8 mouse cellular contexts compared by ENCODE assay signal in the genomic region with DNA sequence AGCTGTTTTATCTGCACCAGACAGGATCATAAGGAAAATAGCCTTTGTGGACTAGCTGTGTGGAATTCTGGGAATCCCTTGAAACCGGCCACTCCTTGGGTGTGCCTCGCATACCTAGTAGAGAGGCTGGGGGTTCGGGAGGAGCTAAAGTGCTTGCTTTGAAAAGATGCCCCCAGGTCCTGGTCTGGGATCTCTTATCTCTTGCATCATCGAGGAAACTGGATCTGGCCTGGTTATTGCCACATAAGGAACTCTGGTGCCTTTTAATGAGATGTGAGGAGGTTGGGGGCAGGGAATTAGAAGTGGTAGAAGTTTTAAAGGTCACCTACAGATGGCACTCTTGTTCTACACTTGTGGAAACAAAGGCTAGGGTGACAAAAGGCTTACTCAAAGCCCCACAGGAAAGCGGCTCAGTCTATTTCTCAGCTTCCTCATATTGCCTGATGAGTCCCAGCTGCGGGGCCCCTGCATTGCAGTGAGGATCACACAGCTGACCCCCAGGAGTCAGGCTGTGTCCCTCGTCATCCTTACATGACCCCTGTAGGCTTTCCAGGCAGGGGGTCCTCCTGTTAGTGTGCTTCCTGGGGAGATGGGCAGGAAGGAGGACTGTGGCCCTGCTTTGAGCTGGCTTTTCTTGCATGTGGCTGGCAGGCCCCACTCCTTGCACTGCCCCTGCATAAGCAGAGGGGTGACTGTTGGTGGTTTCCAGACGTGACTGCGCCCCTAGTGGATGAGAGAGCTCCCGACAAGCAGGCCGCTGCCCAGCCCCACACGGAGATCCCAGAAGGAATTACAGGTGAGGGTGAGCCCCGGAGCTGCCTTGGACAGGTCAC. TPM values are rescaled to one million over a fixed set of nuclear protein-coding genes. Genes with fewer than 3 reads are reported as not detected.
DNase-seq lines count a peak whose midpoint lies in the region; ATAC-seq and TF ChIP-seq lines count a peak whose summit lies in the region.

No protein-coding gene starts in this region.

- H3K4me2 ChIP-seq in embryonic facial prominence, embryonic 15.5 days (replicated peaks) = 0 out of 2 replicates have a peak overlapping the region, but pooled peaks have one; percentile 12
- H3K4me2 ChIP-seq in heart, embryonic 12.5 days = peak overlapping the region; percentile 37
- H3K4me2 ChIP-seq in kidney, postnatal 0 days (ENCODE audit: low read length) = no peak overlapping the region
- peak overlapping the region; percentile 52 for H3K4me2 ChIP-seq in liver, embryonic 11.5 days
- peak overlapping the region; percentile 43 for H3K4me2 ChIP-seq in myocyte (ENCODE audit: low read depth)
- no peak overlapping the region; the same call in 1 of the 2 replicates for H3K4me2 ChIP-seq in stomach, embryonic 16.5 days (ENCODE audit: low read depth, low read length)

- H3K27ac ChIP-seq in embryonic facial prominence, embryonic 15.5 days (replicated peaks) = peak overlapping the region; percentile 80
- no peak overlapping the region for H3K27ac ChIP-seq in heart, embryonic 12.5 days (ENCODE audit: poor library complexity, severe bottlenecking)
- H3K27ac ChIP-seq in kidney, postnatal 0 days = peak overlapping the region; percentile 71
- H3K27ac ChIP-seq in liver, embryonic 11.5 days (ENCODE audit: low read depth, low read length) = peak overlapping the region; percentile 60; the same call in 1 of the 2 replicates
- H3K27ac ChIP-seq in stomach, embryonic 16.5 days (ENCODE audit: low read length) = peak overlapping the region; percentile 75

- no peak overlapping the region for H3K9ac ChIP-seq in embryonic facial prominence, embryonic 15.5 days
- H3K9ac ChIP-seq in heart, embryonic 12.5 days = no peak overlapping the region
- no peak overlapping the region for H3K9ac ChIP-seq in kidney, postnatal 0 days (ENCODE audit: low read depth, low read length)
- H3K9ac ChIP-seq in liver, embryonic 11.5 days (ENCODE audit: low read depth, low read length) = peak overlapping the region; percentile 49
- H3K9ac ChIP-seq in stomach, embryonic 16.5 days (ENCODE audit: low read length) = peak overlapping the region; percentile 51; the same call in 1 of the 2 replicates

- no peaks in the 10 kb centered on the region for H3K79me3 ChIP-seq in C2C12 (ENCODE audit: low read depth)

- 8% methylated on average over 13 of the region's 13 CpGs for whole genome bisulfite sequencing in embryonic facial prominence, embryonic 15.5 days
- WGBS in heart, embryonic 12.5 days = 17% methylated on average over 13 of the region's 13 CpGs
- 27% methylated on average over 13 of the region's 13 CpGs for WGBS in kidney, postnatal 0 days
- WGBS in liver, embryonic 11.5 days = 25% methylated on average over 13 of the region's 13 CpGs
- 18% methylated on average over 13 of the region's 13 CpGs for WGBS in stomach, embryonic 16.5 days

- peak; percentile 53 to 75 for DNase-seq in adrenal gland, postnatal 36 days
- peak; percentile 80 for DNase-seq in kidney, postnatal 0 days (ENCODE audit: low spot score)
- peak; percentile 72 for DNase-seq in liver, embryonic 11.5 days (ENCODE audit: low spot score)

- H3K36me3 ChIP-seq in C2C12 (ENCODE audit: control insufficient read depth, insufficient read depth) = no peaks in the 10 kb centered on the region
- H3K36me3 ChIP-seq in embryonic facial prominence, embryonic 15.5 days = no peaks in the 10 kb centered on the region
- H3K36me3 ChIP-seq in heart, embryonic 12.5 days = no peaks in the 10 kb centered on the region
- H3K36me3 ChIP-seq in kidney, postnatal 0 days (ENCODE audit: insufficient read depth, low read length) = no peaks in the 10 kb centered on the region
- no peaks in the 10 kb centered on the region for H3K36me3 ChIP-seq in liver, embryonic 11.5 days (ENCODE audit: control insufficient read depth, insufficient read depth, low read length)
- H3K36me3 ChIP-seq in myocyte (ENCODE audit: control insufficient read depth, insufficient read depth) = no peaks in the 10 kb centered on the region
- H3K36me3 ChIP-seq in stomach, embryonic 16.5 days (ENCODE audit: control insufficient read depth, insufficient read depth, low read length) = no peaks in the 10 kb centered on the region

- H3K4me1 ChIP-seq in embryonic facial prominence, embryonic 15.5 days = peaks cover 12% of the 10 kb centered on the region
- peaks cover 6% of the 10 kb centered on the region; the same call in 1 of the 2 replicates for H3K4me1 ChIP-seq in heart, embryonic 12.5 days (replicated peaks)
- 0 out of 2 replicates have a peak, but pooled peaks cover 3% of the 10 kb centered on the region for H3K4me1 ChIP-seq in kidney, postnatal 0 days (replicated peaks; ENCODE audit: insufficient read depth, low read length)
- H3K4me1 ChIP-seq in liver, embryonic 11.5 days (replicated peaks; ENCODE audit: control insufficient read depth, insufficient read depth, low read length) = peaks cover 26% of the 10 kb centered on the region
- 0 out of 2 replicates have a peak, but pooled peaks cover 2% of the 10 kb centered on the region for H3K4me1 ChIP-seq in stomach, embryonic 16.5 days (ENCODE audit: control insufficient read depth, insufficient read depth, low read length)

- no peak for TF ChIP-seq POLR2A in myocyte (IDR thresholded peaks at IDR 0.05; ENCODE audit: insufficient read length, low read depth)

- H3ac ChIP-seq in C2C12 (ENCODE audit: control insufficient read depth, insufficient read length, low read depth) (no peak overlapping the region), myocyte (ENCODE audit: control insufficient read depth, insufficient read length) (no peak overlapping the region)

- ATAC-seq in embryonic facial prominence, embryonic 15.5 days (ENCODE audit: insufficient number of reproducible peaks, low FRiP score, low TSS enrichment, low read depth) = peak; percentile 63
- peak; percentile 47; the same call in 1 of the 2 replicates for ATAC-seq in heart, embryonic 12.5 days (ENCODE audit: insufficient number of reproducible peaks, low FRiP score)
- ATAC-seq in kidney, postnatal 0 days (replicated peaks; ENCODE audit: low FRiP score, low read depth) = peak; percentile 74
- peak; percentile 35 for ATAC-seq in liver, embryonic 11.5 days (replicated peaks; ENCODE audit: low FRiP score)
- peak; percentile 64; the same call in 1 of the 2 replicates for ATAC-seq in stomach, embryonic 16.5 days (ENCODE audit: insufficient read depth, low FRiP score)

- H3K79me2 ChIP-seq in C2C12 (ENCODE audit: control insufficient read depth, insufficient read depth) (no peaks in the 10 kb centered on the region), myocyte (ENCODE audit: control insufficient read depth, insufficient read depth) (no peaks in the 10 kb centered on the region)

- H3K27me3 ChIP-seq in C2C12 (ENCODE audit: control insufficient read depth, insufficient read depth, insufficient read length) (no peaks in the 10 kb centered on the region), myocyte (ENCODE audit: control insufficient read depth, insufficient read depth, insufficient read length) (no peaks in the 10 kb centered on the region)
- H3K27me3 ChIP-seq in embryonic facial prominence, embryonic 15.5 days = no peaks in the 10 kb centered on the region
- H3K27me3 ChIP-seq in heart, embryonic 12.5 days (replicated peaks) = 0 out of 2 replicates have a peak, but pooled peaks cover 5% of the 10 kb centered on the region
- no peaks in the 10 kb centered on the region for H3K27me3 ChIP-seq in kidney, postnatal 0 days (ENCODE audit: insufficient read depth, low read length)
- no peaks in the 10 kb centered on the region for H3K27me3 ChIP-seq in liver, embryonic 11.5 days (replicated peaks; ENCODE audit: control insufficient read depth, insufficient read depth, low read length)
- H3K27me3 ChIP-seq in stomach, embryonic 16.5 days (ENCODE audit: control insufficient read depth, insufficient read depth, low read length) = no peaks in the 10 kb centered on the region

- TF ChIP-seq CTCF in C2C12 (IDR thresholded peaks at IDR 0.05; ENCODE audit: control insufficient read depth, insufficient read depth, insufficient read length) = peak; percentile 83
- peak; percentile 74 for TF ChIP-seq CTCF in kidney, postnatal 0 days (IDR thresholded peaks at IDR 0.05; ENCODE audit: low read depth)

- H3K4me3 ChIP-seq in C2C12 (ENCODE audit: insufficient read depth, poor library complexity, severe bottlenecking) = no peak overlapping the region
- H3K4me3 ChIP-seq in embryonic facial prominence, embryonic 15.5 days (replicated peaks) = no peak overlapping the region
- H3K4me3 ChIP-seq in heart, embryonic 12.5 days = no peak overlapping the region
- H3K4me3 ChIP-seq in kidney, postnatal 0 days (replicated peaks; ENCODE audit: low read depth, low read length) = no peak overlapping the region
- 0 out of 2 replicates have a peak overlapping the region, but pooled peaks have one; percentile 25 for H3K4me3 ChIP-seq in liver, embryonic 11.5 days (ENCODE audit: low read depth, low read length)
- H3K4me3 ChIP-seq in myocyte = no peak overlapping the region
- H3K4me3 ChIP-seq in stomach, embryonic 16.5 days (replicated peaks; ENCODE audit: low read length) = no peak overlapping the region

- H3K9me3 ChIP-seq in embryonic facial prominence, embryonic 15.5 days (replicated peaks) = no peaks in the 10 kb centered on the region
- H3K9me3 ChIP-seq in heart, embryonic 12.5 days (replicated peaks) = peaks cover 3% of the 10 kb centered on the region; the same call in 1 of the 2 replicates
- H3K9me3 ChIP-seq in kidney, postnatal 0 days (replicated peaks; ENCODE audit: low read length) = no peaks in the 10 kb centered on the region
- H3K9me3 ChIP-seq in liver, embryonic 11.5 days (ENCODE audit: control insufficient read depth, low read length) = no peaks in the 10 kb centered on the region
- no peaks in the 10 kb centered on the region for H3K9me3 ChIP-seq in stomach, embryonic 16.5 days (replicated peaks; ENCODE audit: control insufficient read depth, low read length)

TF ChIP-seq in C2C12, 6 proteins besides CTCF, POLR2A, EP300 and RAD21 (continues in another document):
- TF ChIP-seq MYOG (IDR thresholded peaks at IDR 0.05; ENCODE audit: control insufficient read depth, extremely low read depth, insufficient read length) (no peak), FOSL1 (IDR thresholded peaks at IDR 0.05; ENCODE audit: insufficient read depth, low read length, poor library complexity, severe bottlenecking) (no peak)

TF ChIP-seq in myocyte, 11 proteins besides CTCF, POLR2A, EP300 and RAD21 (continues in another document):
- TF ChIP-seq USF1 (IDR thresholded peaks at IDR 0.05; ENCODE audit: low read depth) = no peak
- no peak for TF ChIP-seq SRF (IDR thresholded peaks at IDR 0.05; ENCODE audit: control insufficient read depth, insufficient read length, low read depth)

RNA-seq across cellular contexts. Expression of a gene that starts 58.2 kb away (rescaled TPM):
- 2.6 TPM for polyA plus RNA-seq in C2C12 (2012; fragmentation: generic; extraction: Trizol)
- total RNA-seq in adrenal gland, postnatal 36 days (2021) = 100 to 1,000 TPM; 104 to 156 TPM
- 6.7 and 10.5 TPM in 2 replicates for polyA plus RNA-seq in embryonic facial prominence, embryonic 15.5 days (2015; fragmentation: Nextera tagmentation; extraction: Ambion mirVana)
- polyA plus RNA-seq in heart, embryonic 12.5 days (2016; fragmentation: Nextera tagmentation; extraction: Ambion mirVana) = 0.41 and 0.98 TPM in 2 replicates
- 6.7 and 11.4 TPM in 2 replicates for polyA plus RNA-seq in kidney, postnatal 0 days (2015; fragmentation: Nextera tagmentation; extraction: Ambion mirVana)
- polyA plus RNA-seq in liver, embryonic 11.5 days (2014; fragmentation: Nextera tagmentation; extraction: Ambion mirVana) = 0.90 and 1.1 TPM in 2 replicates
- 8.0 TPM for polyA plus RNA-seq in myocyte (2012; fragmentation: generic; extraction: Trizol)
- 13.9 and 18.7 TPM in 2 replicates for polyA plus RNA-seq in stomach, embryonic 16.5 days (2015; fragmentation: Nextera tagmentation; extraction: Ambion mirVana)

Comparison
In these comparisons a context has a peak if more than half of its experiments do, and no peak if none do; other contexts are left out.
1. H3K4me2 ChIP-seq: peak in embryonic facial prominence, embryonic 15.5 days (single experiment), heart, embryonic 12.5 days (single experiment), liver, embryonic 11.5 days (single experiment) and myocyte (single experiment); none in kidney, postnatal 0 days (single experiment) and stomach, embryonic 16.5 days (single experiment).
2. H3K9ac ChIP-seq: peak in liver, embryonic 11.5 days (single experiment) and stomach, embryonic 16.5 days (single experiment); none in embryonic facial prominence, embryonic 15.5 days (single experiment), heart, embryonic 12.5 days (single experiment) and kidney, postnatal 0 days (single experiment).
3. Peak in every context shown above with its lines, with median percentiles within 50 percentile points of each other: DNase-seq and ATAC-seq.